Mouse (Mus musculus) stomach, embryonic 14.5 days (tissue): ENCODE measurements around the gene Phactr2. TPM values are rescaled to one million over a fixed set of nuclear protein-coding genes. Genes with fewer than 3 reads are reported as not detected.

Experiments
- ATAC-seq: fragments of 200-750 bp; cut with Nextera tagmentation; 2 replicates; pipeline ENCODE4 v1.8.0; 2017; ENCODE audit warnings: low read depth, moderate TSS enrichment; ENCODE audit not compliant: insufficient number of reproducible peaks, insufficient read depth, low FRiP score
- H3K27ac ChIP-seq: fragments of 300-500 bp; sonication (generic); 2 replicates; pipeline ENCODE4 v1.5.1; 2014; ENCODE audit warnings: mild to moderate bottlenecking, low read length, moderate library complexity, mixed read lengths
- H3K27me3 ChIP-seq: fragments of 300-500 bp; sonication (generic); 2 replicates; pipeline ENCODE4 v1.6.1; 2014; ENCODE audit warnings: low read length, control low read depth, mixed read lengths; ENCODE audit not compliant: control insufficient read depth, insufficient read depth
- H3K36me3 ChIP-seq: fragments of 300-500 bp; sonication (generic); 2 replicates; pipeline ENCODE4 v1.6.1; 2014; ENCODE audit warnings: mild to moderate bottlenecking, control low read depth, low read length, moderate library complexity, mixed read lengths; ENCODE audit not compliant: control insufficient read depth, insufficient read depth
- H3K4me1 ChIP-seq: fragments of 300-500 bp; sonication (generic); 2 replicates; pipeline ENCODE4 v1.6.1; 2014; ENCODE audit warnings: low read length, control low read depth, mixed read lengths; ENCODE audit not compliant: control insufficient read depth, insufficient read depth
- H3K4me2 ChIP-seq: fragments of 300-500 bp; sonication (generic); replicated peaks from 2 replicates; pipeline ENCODE4 v1.6.1; 2014; ENCODE audit warnings: low read depth, low read length, control low read depth
- H3K4me3 ChIP-seq: fragments of 300-500 bp; sonication (generic); 2 replicates; pipeline ENCODE4 v1.5.1; 2014; ENCODE audit warnings: low read depth, low read length, control low read depth
- H3K9ac ChIP-seq: fragments of 300-500 bp; sonication (generic); replicated peaks from 2 replicates; pipeline ENCODE4 v1.6.1; 2014; ENCODE audit warnings: low read depth, mild to moderate bottlenecking, control low read depth, low read length, moderate library complexity, mixed read lengths
- H3K9me3 ChIP-seq: fragments of 300-500 bp; sonication (generic); 2 replicates; pipeline ENCODE4 v1.6.1; 2016; ENCODE audit warnings: low read depth, low read length, control low read depth; ENCODE audit not compliant: control insufficient read depth
- WGBS: fragments of 180-500 bp; shearing (Covaris S2); extraction: QIAGEN DNeasy Blood & Tissue Kit; methylation state at CpG from one replicate; pipeline ENCODE4 v1.1.7; 2014; 5-methylcytosine and 5-hydroxymethylcytosine counted together
- polyA plus RNA-seq: library from polyadenylated mRNA; unstranded; fragments of >200 nt; fragmentation: Nextera tagmentation; extraction: Ambion mirVana; gene quantifications from 2 replicates; pipeline ENCODE4 v1.2.1, GENCODE M21; 2014

The Phactr2 gene
- polyA plus RNA-seq, 1 experiment from 2014 or later: 48.8 TPM

GRCm38 (mm10) chr10:13175866-13176265, 298.3 kb downstream of the Phactr2 start:
- ATAC-seq: no peak
- Histone ChIP-seq H3K36me3 (peaks cover 32% of the 10 kb centered on the region), H3K9ac (no peak overlapping the region), H3K4me3 (no peak overlapping the region), H3K4me1 (peaks cover 20% of the 10 kb centered on the region), H3K27ac (no peak overlapping the region), H3K27me3 (no peaks in the 10 kb centered on the region), H3K4me2 (no peak overlapping the region), H3K9me3 (no peaks in the 10 kb centered on the region)
- WGBS: 71% methylated on average over 7 of the region's 7 CpGs

- peaks cover 28% of the 10 kb centered on the region for H3K4me1 ChIP-seq
- no peak overlapping the region for H3K9ac ChIP-seq
- no peak overlapping the region for H3K4me3 ChIP-seq
- H3K9me3 ChIP-seq: no peaks in the 10 kb centered on the region
- no peaks in the 10 kb centered on the region for H3K27me3 ChIP-seq
- H3K27ac ChIP-seq: peak overlapping the region; percentile 75
- peaks cover 7% of the 10 kb centered on the region for H3K36me3 ChIP-seq
- no peak overlapping the region for H3K4me2 ChIP-seq
- WGBS: 28% methylated on average over 10 of the region's 10 CpGs
- peak; percentile 70; the same call in 1 of the 2 replicates for ATAC-seq
Measured at GRCm38 (mm10) chr10:13172798-13173221, 301.4 kb downstream of the Phactr2 start.

- no peak overlapping the region for H3K4me3 ChIP-seq
- no peak overlapping the region for H3K9ac ChIP-seq
- peak overlapping the region; percentile 77; the same call in 1 of the 2 replicates for H3K27ac ChIP-seq
- no peak overlapping the region for H3K4me2 ChIP-seq
- 29% methylated on average over 2 of the region's 2 CpGs for WGBS
- no peaks in the 10 kb centered on the region for H3K36me3 ChIP-seq
- no peaks in the 10 kb centered on the region for H3K27me3 ChIP-seq
- H3K9me3 ChIP-seq: no peaks in the 10 kb centered on the region
- no peak for ATAC-seq
- H3K4me1 ChIP-seq: peaks cover 28% of the 10 kb centered on the region
Measured at GRCm38 (mm10) chr10:13171461-13171860, 302.8 kb downstream of the Phactr2 start.

- Histone ChIP-seq H3K9me3 (no peaks in the 10 kb centered on the region), H3K9ac (no peak overlapping the region), H3K4me2 (no peak overlapping the region), H3K27ac (peak overlapping the region; percentile 77), H3K36me3 (no peaks in the 10 kb centered on the region), H3K27me3 (no peaks in the 10 kb centered on the region), H3K4me3 (no peak overlapping the region), H3K4me1 (peaks cover 25% of the 10 kb centered on the region)
- WGBS: 25% methylated on average over 12 of the region's 12 CpGs
- ATAC-seq: peak; percentile 54; the same call in 1 of the 2 replicates
Measured at GRCm38 (mm10) chr10:13170739-13171448, 303.3 kb downstream of the Phactr2 start.

GRCm38 (mm10) chr10:13168461-13168860, 305.8 kb downstream of the Phactr2 start:
- no peak for ATAC-seq
- Histone ChIP-seq H3K27me3 (no peaks in the 10 kb centered on the region), H3K4me2 (no peak overlapping the region), H3K9me3 (peaks cover 5% of the 10 kb centered on the region; the same call in 1 of the 2 replicates), H3K36me3 (no peaks in the 10 kb centered on the region), H3K4me3 (no peak overlapping the region), H3K4me1 (peaks cover 25% of the 10 kb centered on the region), H3K27ac (peak overlapping the region; percentile 90), H3K9ac (no peak overlapping the region)
- WGBS: 32% methylated on average over 5 of the region's 5 CpGs

- Histone ChIP-seq H3K4me3 (no peak overlapping the region), H3K27ac (no peak overlapping the region), H3K27me3 (no peaks in the 10 kb centered on the region), H3K9ac (no peak overlapping the region), H3K4me1 (no peaks in the 10 kb centered on the region), H3K4me2 (no peak overlapping the region), H3K36me3 (no peaks in the 10 kb centered on the region), H3K9me3 (peaks cover 12% of the 10 kb centered on the region; the same call in 1 of the 2 replicates)
- 57% methylated on average over 4 of the region's 4 CpGs for WGBS
- no peak for ATAC-seq
Measured at GRCm38 (mm10) chr10:13162031-13162430, 312.2 kb downstream of the Phactr2 start.

- Histone ChIP-seq H3K4me2 (no peak overlapping the region), H3K27me3 (no peaks in the 10 kb centered on the region), H3K4me1 (no peaks in the 10 kb centered on the region), H3K27ac (no peak overlapping the region), H3K4me3 (no peak overlapping the region), H3K9me3 (peaks cover 12% of the 10 kb centered on the region; the same call in 1 of the 2 replicates), H3K36me3 (no peaks in the 10 kb centered on the region), H3K9ac (no peak overlapping the region)
- no peak for ATAC-seq
- 90% methylated on average over 4 of the region's 4 CpGs for WGBS
Measured at GRCm38 (mm10) chr10:13160913-13161312, 313.3 kb downstream of the Phactr2 start.
